Comparison of ENCODE assay signal across 27 mouse cellular contexts in the genomic region with DNA sequence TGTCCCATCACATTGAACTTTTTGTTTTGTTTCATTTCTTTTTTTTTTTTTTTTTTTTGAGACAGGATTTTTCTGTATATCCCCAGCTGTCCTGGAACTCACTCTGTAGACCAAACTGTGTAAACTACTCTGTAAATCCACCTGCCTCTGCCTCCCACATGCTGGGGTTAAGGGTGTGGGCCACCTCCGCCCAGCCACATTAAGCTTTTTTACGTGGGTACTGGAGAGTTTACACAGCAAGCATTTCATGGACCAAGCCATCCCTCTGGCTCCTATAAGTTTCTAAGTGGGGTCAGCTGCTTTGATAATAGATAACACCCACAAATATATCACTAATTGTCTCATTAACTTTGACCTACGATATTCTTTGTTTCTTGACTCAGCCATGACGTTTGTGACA. TPM values are rescaled to one million over a fixed set of nuclear protein-coding genes. Genes with fewer than 3 reads are reported as not detected.
DNase-seq lines count a peak whose midpoint lies in the region; ATAC-seq and TF ChIP-seq lines count a peak whose summit lies in the region.
"Had no signal": no experiment of that assay in that cellular context is flagged by ENCODE, and none has a peak within 500 bp of the region (broad histone marks: within the 10 kb centered on the region; RNA-seq: fewer than 3 reads in every experiment).

No protein-coding gene starts in this region.

- H3K27ac ChIP-seq in lung, embryonic 14.5 days (ENCODE audit: low read depth) = no peak overlapping the region
- H3K27ac ChIP-seq in lung, postnatal 0 days (ENCODE audit: low read length) = peak overlapping the region; percentile 20; the same call in 1 of the 2 replicates
- H3K27ac ChIP-seq in stomach, postnatal 0 days (replicated peaks) = no peak overlapping the region
- H3K27ac ChIP-seq in gastrocnemius, adult 2 months = no peak overlapping the region
- H3K27ac ChIP-seq: embryonic facial prominence, embryonic 10.5 days; embryonic facial prominence, embryonic 13.5 days; forebrain, embryonic 12.5 days; forebrain, embryonic 15.5 days; hindbrain, embryonic 10.5 days; hindbrain, embryonic 13.5 days had no signal

- peak; percentile 31 for DNase-seq in heart, adult 11 months
- no peak for DNase-seq in heart, postnatal 4 days
- DNase-seq in lung, embryonic 14.5 days = peak; percentile 6
- DNase-seq in lung, postnatal 4 days = no peak
- no peak for DNase-seq in lung, postnatal 0 days (ENCODE audit: low spot score)
- no peak for DNase-seq in lung, postnatal 36 days
- no peak for DNase-seq in stomach, postnatal 0 days (ENCODE audit: low spot score)
- DNase-seq in gastrocnemius, adult 2 months = no peak
- DNase-seq: adrenal gland, adult 8-10 months; adrenal gland, postnatal 25 days; cerebellum, adult 11-12 months; cerebellum, adult 8-10 months; cerebellum, postnatal 10 days; cerebellum, postnatal 36 days; embryo, embryonic 11 days; gastrocnemius, postnatal 10 days; gastrocnemius, postnatal 36 days had no signal

- no peak overlapping the region for H3K4me3 ChIP-seq in lung, embryonic 14.5 days (ENCODE audit: low read depth, low read length)
- no peak overlapping the region for H3K4me3 ChIP-seq in lung, postnatal 0 days (ENCODE audit: low read depth, low read length)
- no peak overlapping the region for H3K4me3 ChIP-seq in stomach, postnatal 0 days (ENCODE audit: low read depth, low read length)
- H3K4me3 ChIP-seq in gastrocnemius, adult 2 months = no peak overlapping the region
- H3K4me3 ChIP-seq: embryonic facial prominence, embryonic 10.5 days; embryonic facial prominence, embryonic 13.5 days; erythroblast, embryonic 14.5 days; forebrain, embryonic 12.5 days; forebrain, embryonic 15.5 days; hindbrain, embryonic 10.5 days; hindbrain, embryonic 13.5 days had no signal

- TF ChIP-seq CTCF in lung, embryonic 14.5 days (IDR thresholded peaks at IDR 0.05; ENCODE audit: low read depth) = no peak
- TF ChIP-seq CTCF in lung, postnatal 0 days (IDR thresholded peaks at IDR 0.05) = no peak
- no peak for TF ChIP-seq CTCF in stomach, postnatal 0 days (IDR thresholded peaks at IDR 0.05; ENCODE audit: low read depth)
- TF ChIP-seq CTCF in gastrocnemius, adult 2 months (IDR thresholded peaks at IDR 0.05) = no peak

- no peaks in the 10 kb centered on the region for H3K9me3 ChIP-seq in lung, embryonic 14.5 days (ENCODE audit: low read depth, low read length)
- no peaks in the 10 kb centered on the region for H3K9me3 ChIP-seq in lung, postnatal 0 days (ENCODE audit: low read length)
- no peaks in the 10 kb centered on the region for H3K9me3 ChIP-seq in stomach, postnatal 0 days (ENCODE audit: control insufficient read depth, low read length)
- H3K9me3 ChIP-seq: embryonic facial prominence, embryonic 10.5 days; embryonic facial prominence, embryonic 13.5 days; forebrain, embryonic 12.5 days; forebrain, embryonic 15.5 days; hindbrain, embryonic 10.5 days; hindbrain, embryonic 13.5 days had no signal

- WGBS in lung, embryonic 14.5 days = 46% methylated on average over 4 of the region's 4 CpGs
- WGBS in lung, postnatal 0 days = 38% methylated on average over 4 of the region's 4 CpGs
- 53% methylated on average over 4 of the region's 4 CpGs for WGBS in stomach, postnatal 0 days

- no peaks in the 10 kb centered on the region for H3K27me3 ChIP-seq in lung, embryonic 14.5 days (ENCODE audit: insufficient read depth, low read length)
- no peaks in the 10 kb centered on the region for H3K27me3 ChIP-seq in lung, postnatal 0 days (replicated peaks; ENCODE audit: insufficient read depth, low read length)
- no peaks in the 10 kb centered on the region for H3K27me3 ChIP-seq in stomach, postnatal 0 days (ENCODE audit: control insufficient read depth, insufficient read depth, low read length)
- H3K27me3 ChIP-seq: embryonic facial prominence, embryonic 13.5 days; forebrain, embryonic 12.5 days; forebrain, embryonic 15.5 days; hindbrain, embryonic 13.5 days had no signal

- H3K4me2 ChIP-seq in lung, embryonic 14.5 days = no peak overlapping the region
- H3K4me2 ChIP-seq in lung, postnatal 0 days (replicated peaks; ENCODE audit: low read depth, low read length) = no peak overlapping the region
- H3K4me2 ChIP-seq in stomach, postnatal 0 days (replicated peaks; ENCODE audit: low read depth) = no peak overlapping the region
- H3K4me2 ChIP-seq: embryonic facial prominence, embryonic 13.5 days; forebrain, embryonic 12.5 days; forebrain, embryonic 15.5 days; heart, embryonic 11.5 days; hindbrain, embryonic 13.5 days had no signal

- peak; percentile 51; the same call in 1 of the 2 replicates for ATAC-seq in lung, embryonic 14.5 days (ENCODE audit: insufficient read depth)
- ATAC-seq in lung, postnatal 0 days = peak; percentile 24
- peak; percentile 31 for ATAC-seq in stomach, postnatal 0 days (ENCODE audit: low FRiP score, low TSS enrichment)
- ATAC-seq: activated CD4-positive, CD25-positive, alpha-beta regulatory T cell, adult 4 months; forebrain, embryonic 15.5 days had no signal

- intact Hi-C loops in gastrocnemius, adult 2 months (cut with DNase I) = no loop called here

- peaks cover 5% of the 10 kb centered on the region; the same call in 1 of the 2 replicates for H3K4me1 ChIP-seq in lung, embryonic 14.5 days (ENCODE audit: insufficient read depth)
- H3K4me1 ChIP-seq in lung, postnatal 0 days (ENCODE audit: insufficient read depth, low read depth, low read length) = peaks cover 4% of the 10 kb centered on the region; the same call in 1 of the 2 replicates
- no peaks in the 10 kb centered on the region for H3K4me1 ChIP-seq in stomach, postnatal 0 days (replicated peaks; ENCODE audit: control insufficient read depth, insufficient read depth)

- no peak overlapping the region for H3K9ac ChIP-seq in lung, embryonic 14.5 days
- H3K9ac ChIP-seq in lung, postnatal 0 days (replicated peaks; ENCODE audit: low read depth) = no peak overlapping the region
- no peak overlapping the region for H3K9ac ChIP-seq in stomach, postnatal 0 days (ENCODE audit: low read length)
- H3K9ac ChIP-seq: embryonic facial prominence, embryonic 13.5 days; forebrain, embryonic 12.5 days; forebrain, embryonic 15.5 days; hindbrain, embryonic 13.5 days had no signal

- no peak for TF ChIP-seq EP300 in lung, postnatal 0 days (IDR thresholded peaks at IDR 0.05)
- TF ChIP-seq EP300 in stomach, postnatal 0 days (optimal IDR thresholded peaks at IDR 0.05) = no peak

- H3K36me3 ChIP-seq in lung, embryonic 14.5 days (ENCODE audit: insufficient read depth) = no peaks in the 10 kb centered on the region
- no peaks in the 10 kb centered on the region for H3K36me3 ChIP-seq in lung, postnatal 0 days (ENCODE audit: insufficient read depth, low read length)
- H3K36me3 ChIP-seq in stomach, postnatal 0 days (ENCODE audit: control insufficient read depth, insufficient read depth, low read length) = no peaks in the 10 kb centered on the region
- H3K36me3 ChIP-seq: embryonic facial prominence, embryonic 10.5 days; embryonic facial prominence, embryonic 13.5 days; forebrain, embryonic 12.5 days; forebrain, embryonic 15.5 days; hindbrain, embryonic 10.5 days; hindbrain, embryonic 13.5 days had no signal

RNA-seq across cellular contexts. Expression of a gene that starts 6.4 kb away (rescaled TPM):
- total RNA-seq in heart, postnatal 4 days (2021) = under 1 TPM in 1 of 2 experiments, not detected in 1; 0.52 TPM
- 1.2 and 1.6 TPM in 2 replicates for polyA plus RNA-seq in lung, embryonic 14.5 days (2014; fragmentation: Nextera tagmentation; extraction: Ambion mirVana)
- polyA plus RNA-seq in lung, postnatal 0 days (2015; fragmentation: Nextera tagmentation; extraction: Ambion mirVana) = 2.6 and 2.8 TPM in 2 replicates
- 0.58 and 0.59 TPM in 2 replicates for polyA plus RNA-seq in stomach, postnatal 0 days (2015; fragmentation: Nextera tagmentation; extraction: Ambion mirVana)
- under 1 TPM in 1 of 2 experiments, not detected in 1; 0.39 TPM for total RNA-seq in gastrocnemius, adult 2 months (2021)
- total RNA-seq: gastrocnemius, postnatal 36 days; granulocyte monocyte progenitor cell, adult 5-6 weeks had no signal
- polyA plus RNA-seq: forebrain, embryonic 15.5 days had no signal

RNA-seq across cellular contexts. Expression of a gene that starts 24.7 kb away (rescaled TPM):
- 10 to 100 TPM; 15.7 to 16.1 TPM for total RNA-seq in heart, postnatal 4 days (2021)
- 43.5 and 43.9 TPM in 2 replicates for polyA plus RNA-seq in lung, embryonic 14.5 days (2014; fragmentation: Nextera tagmentation; extraction: Ambion mirVana)
- 30.2 and 37.3 TPM in 2 replicates for polyA plus RNA-seq in lung, postnatal 0 days (2015; fragmentation: Nextera tagmentation; extraction: Ambion mirVana)
- 17.1 and 18.0 TPM in 2 replicates for polyA plus RNA-seq in stomach, postnatal 0 days (2015; fragmentation: Nextera tagmentation; extraction: Ambion mirVana)
- 1 to 10 TPM; 4.2 to 5.4 TPM for total RNA-seq in gastrocnemius, adult 2 months (2021)
- polyA plus RNA-seq: erythroblast, embryonic 14.5 days had no signal

Comparison
In these comparisons a context has a peak if more than half of its experiments do, and no peak if none do; other contexts are left out.
1. DNase-seq: peak in heart, adult 11 months (single experiment) and lung, embryonic 14.5 days (single experiment); none in heart, postnatal 4 days (single experiment), lung, postnatal 4 days (0 of 2), lung, postnatal 0 days (single experiment), lung, postnatal 36 days (single experiment), stomach, postnatal 0 days (single experiment) and gastrocnemius, adult 2 months (single experiment).
2. Peak in every context shown above with its lines, with median percentiles within 50 percentile points of each other: ATAC-seq.